Mouse (Mus musculus): ENCODE measurements around the gene Numb.
"Not testable (repeated sequence)": the region's sequence is repeated elsewhere in the genome, so short reads cannot be mapped to it uniquely, and the experiment has no call there.

Numb gene

DNA sequence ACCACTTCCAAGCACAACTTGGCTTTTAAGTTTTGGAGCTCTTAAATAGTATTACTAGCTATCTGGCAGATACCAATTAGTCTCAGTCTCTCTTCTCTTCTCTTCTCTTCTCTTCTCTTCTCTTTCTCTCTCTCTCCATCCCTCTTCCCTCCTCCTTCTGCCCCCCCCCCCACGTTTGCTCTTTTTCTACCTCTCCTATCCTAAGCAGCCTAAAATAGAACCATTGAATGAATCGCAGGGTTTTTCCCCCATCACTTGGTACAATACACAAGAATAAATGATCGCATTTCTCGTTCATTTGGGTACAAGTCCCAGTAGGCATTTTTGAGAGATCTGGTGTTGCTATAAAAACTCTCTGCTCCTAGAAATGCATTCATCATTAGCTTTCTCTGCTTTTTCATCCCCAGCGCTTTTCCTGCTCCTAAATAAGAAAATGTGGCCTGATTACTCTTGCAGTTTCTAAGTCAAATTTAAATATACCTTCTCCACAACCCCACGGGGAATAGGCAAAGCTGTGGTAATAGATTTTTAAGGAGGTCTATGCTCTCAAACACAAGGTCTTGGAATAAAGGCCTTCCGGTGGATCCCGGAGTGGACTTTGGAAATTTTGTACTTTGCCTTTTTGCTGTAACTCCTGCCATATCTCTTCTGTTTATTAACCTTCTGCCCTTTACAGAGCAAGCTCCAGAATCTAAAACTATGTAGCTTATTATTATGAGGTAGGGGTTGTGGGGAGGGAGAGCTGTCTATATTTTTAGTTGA, 1.2 kb upstream of the Numb start:
- DNase-seq (ENCODE audit: low spot score): peak; percentile 46

DNA sequence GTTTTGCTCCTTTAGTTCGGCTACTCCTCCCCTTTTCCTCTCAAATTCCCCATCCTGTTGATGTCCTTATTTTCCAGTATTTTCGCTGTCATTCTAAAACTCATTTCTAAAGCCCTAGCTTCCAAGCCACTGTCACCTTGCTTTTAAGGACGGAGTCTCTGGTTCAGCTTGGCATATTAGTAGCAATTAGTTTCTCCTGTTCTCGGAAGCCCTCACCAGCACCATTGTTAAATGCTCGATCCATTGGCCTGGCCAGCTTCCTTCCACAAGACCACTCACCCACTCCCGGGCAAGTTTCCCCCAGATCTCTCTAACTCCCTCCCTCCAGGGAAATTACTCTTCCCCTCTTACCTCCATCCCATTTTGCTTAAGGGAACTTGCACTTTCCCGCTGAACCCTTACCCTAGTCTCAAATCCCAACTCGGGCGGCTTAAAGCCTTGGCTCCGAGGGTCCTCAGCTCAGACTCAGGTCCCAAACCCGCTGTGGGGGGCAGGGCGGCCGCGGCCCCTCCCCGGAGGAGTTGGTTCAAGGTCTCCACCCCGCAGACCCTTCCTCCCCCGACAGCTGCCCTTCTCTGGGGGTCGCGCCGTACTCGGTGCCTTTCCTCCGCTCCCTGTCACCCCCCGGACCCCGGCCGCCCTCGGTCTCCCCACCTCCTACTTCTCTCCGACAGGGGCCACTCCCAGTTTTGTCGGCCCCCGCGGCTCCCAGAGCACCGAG, 853 bp downstream of the Numb start:
- DNase-seq (ENCODE audit: low spot score): peak; percentile 42

DNA sequence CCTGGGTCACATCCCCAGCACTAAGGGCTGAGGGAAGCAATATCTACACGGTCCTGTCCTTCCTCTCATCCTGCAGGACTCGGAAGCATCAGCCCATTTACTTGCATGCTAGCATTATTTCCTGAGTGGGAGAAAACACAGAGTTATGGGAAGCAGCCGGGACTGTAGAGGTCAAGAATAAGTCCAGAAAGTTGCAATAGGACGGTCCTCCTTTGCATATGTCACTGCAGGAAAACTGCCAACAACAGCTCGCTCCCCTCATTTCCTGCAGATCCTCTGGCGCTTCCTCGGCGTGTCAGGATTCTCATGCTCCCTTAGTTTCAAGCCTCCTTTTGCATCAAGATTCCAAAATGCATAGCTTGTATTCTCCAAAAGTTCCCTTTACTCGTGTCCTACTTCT, 4.8 kb downstream of the Numb start:
- no peak for DNase-seq (ENCODE audit: low spot score)

DNA sequence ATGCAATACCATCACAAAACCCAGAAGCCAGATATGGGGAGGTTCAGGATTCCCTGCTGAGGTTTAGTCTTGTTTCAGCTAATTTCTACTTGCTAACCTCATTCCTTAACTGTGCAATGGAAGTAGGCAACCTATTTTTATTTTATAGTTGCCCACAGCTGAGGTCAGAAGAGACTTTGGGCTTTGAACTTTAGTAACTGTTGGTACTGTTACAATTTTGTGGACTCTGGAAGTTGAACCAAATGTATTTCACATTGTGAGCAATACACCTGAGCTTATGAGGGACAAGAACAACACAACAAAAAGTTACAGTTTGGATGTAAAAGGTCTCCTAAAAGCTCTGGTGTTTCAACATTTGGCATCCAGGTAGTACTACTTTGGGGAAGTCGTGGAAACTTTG, 6.9 kb downstream of the Numb start:
- DNase-seq (ENCODE audit: low spot score): no peak

DNA sequence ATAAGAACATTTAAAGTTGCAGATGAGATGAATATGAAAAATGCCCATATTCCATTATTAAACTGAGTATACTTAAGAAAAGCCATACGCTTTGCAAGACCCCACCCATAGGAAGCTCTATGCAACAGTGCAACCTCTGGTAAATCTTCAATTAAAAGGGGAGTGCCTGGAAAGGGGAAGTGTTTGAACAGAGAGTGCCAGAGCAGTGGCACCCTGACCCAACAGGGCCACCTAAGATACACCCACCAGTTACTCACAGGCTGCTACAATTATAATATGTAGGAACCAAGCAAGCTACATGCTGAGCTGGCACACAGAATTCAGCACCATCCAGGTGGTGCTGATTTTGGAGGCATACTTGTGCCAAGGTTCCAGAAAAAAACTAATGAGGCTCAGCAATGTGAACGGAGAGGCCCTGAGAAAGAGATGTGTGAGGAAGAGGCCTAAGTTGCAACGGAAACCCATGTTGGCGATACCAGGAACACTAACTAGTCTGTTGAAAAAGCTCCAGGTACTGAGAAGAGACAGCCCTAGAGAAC, 7.5 kb downstream of the Numb start:
- no peak for DNase-seq (ENCODE audit: low spot score)

DNA sequence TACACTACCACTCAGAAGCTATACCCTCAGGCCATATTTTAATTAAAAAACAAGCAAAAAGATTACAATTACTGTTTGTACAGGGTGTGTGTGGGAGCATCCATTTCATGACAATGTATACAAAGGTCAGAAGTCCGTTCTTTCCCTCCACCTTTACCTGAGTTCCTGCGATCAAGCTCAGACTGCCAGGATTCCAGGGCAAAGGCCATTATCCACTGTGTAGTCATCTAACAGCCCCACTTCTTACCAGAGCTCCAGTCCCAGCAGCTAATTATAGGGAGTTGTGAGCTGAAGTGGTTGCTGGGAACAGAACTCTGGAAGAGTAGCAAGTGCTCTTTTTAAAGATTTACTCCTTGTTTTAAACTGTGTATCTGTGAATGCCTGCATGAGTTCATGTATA, 11.3 kb downstream of the Numb start:
- DNase-seq (ENCODE audit: low spot score): peak; percentile 69

DNA sequence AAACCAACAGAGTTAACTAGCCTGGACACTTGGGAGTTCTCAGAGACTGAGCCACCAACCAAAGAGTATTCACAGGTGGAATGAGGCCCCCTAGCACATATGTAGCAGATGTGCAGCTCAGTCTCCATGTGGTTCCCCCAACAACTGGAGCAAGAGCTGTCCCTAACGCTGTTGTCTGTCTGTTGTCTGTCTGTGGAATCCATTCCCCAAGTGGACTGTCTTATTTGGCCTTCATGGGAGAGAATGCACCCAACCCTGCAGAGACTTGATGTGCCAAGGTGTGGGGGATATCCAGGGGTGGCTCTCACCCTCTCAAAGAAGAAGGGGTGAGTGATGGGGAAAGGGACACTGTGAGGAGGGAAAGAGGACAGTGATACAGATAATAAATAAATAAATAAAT, 28.8 kb downstream of the Numb start:
- no peak for DNase-seq (ENCODE audit: low spot score)

DNA sequence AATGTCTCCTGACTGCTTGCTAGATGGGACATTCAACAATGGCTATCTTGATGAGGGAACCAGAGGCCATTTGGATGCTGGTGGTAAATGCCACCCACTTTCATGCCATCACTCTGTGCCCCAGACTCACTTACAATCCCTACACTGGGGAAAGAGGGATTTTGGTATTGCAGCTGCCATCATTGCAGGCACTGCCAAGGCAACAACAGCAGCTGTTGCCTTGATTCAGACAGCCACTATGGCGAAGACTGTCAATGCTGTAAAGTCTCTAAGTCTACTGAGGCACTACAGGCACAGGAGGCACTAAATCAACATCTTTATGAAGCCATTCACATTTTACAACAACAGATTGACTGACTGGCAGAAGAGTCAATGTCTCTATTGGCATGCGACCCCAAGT, 30.5 kb downstream of the Numb start:
- no peak for DNase-seq (ENCODE audit: low spot score)

DNA sequence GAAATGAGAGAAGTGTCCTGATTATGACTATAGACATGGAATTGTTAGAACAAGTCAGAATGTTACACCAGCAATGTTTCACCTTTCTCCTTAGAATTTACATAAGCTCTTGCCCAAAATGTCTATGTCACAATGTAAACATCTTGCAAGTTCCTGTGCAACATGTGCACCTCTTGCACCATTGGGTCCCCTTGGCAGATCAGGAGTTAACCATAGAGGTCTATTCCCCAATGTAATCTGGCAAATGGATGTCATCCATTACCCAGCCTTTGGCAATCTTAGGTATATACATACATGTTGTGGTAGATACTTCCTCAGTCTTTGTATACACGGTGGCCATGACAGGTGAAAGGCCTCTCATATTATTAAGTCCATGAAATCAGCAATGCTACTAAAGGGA, 32.6 kb downstream of the Numb start:
- DNase-seq (ENCODE audit: low spot score): no peak

DNA sequence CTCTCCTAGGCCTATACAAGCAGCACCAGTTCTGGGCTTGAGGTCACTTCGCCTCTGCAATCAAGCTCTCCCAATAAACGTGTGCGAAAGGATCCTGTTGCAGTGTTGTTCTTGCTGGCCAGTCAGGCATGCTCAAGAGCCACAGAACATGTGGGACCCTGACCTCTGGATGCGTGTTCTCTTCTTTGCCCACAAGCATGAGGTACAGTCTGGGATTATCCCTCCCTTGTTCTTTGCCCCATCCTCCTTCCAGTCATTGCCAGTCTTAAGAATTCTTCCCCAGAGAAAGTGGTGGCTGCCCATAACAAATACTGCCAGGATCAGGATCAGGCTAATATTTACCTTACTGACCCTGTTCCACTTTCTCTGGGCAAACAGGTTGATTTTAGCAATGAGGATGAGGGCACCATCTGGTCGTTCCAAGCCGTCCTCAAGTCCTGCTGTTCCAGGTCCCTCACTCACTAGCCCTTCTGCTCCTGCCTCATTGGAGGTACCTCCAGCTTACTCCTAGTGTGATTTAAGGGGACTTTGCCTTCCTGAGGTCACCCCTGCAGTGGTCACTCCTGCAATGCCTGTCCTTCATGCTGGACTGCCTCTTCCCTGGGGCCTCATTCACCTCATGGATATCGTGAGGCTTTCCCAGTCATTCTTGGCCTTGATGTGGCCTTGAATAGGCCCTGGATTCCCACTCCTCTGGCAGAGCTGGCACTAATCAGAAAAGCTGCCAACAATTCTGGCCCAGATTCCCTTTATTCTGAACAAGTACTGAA, 36.0 kb downstream of the Numb start:
- DNase-seq (ENCODE audit: low spot score): no peak

DNA sequence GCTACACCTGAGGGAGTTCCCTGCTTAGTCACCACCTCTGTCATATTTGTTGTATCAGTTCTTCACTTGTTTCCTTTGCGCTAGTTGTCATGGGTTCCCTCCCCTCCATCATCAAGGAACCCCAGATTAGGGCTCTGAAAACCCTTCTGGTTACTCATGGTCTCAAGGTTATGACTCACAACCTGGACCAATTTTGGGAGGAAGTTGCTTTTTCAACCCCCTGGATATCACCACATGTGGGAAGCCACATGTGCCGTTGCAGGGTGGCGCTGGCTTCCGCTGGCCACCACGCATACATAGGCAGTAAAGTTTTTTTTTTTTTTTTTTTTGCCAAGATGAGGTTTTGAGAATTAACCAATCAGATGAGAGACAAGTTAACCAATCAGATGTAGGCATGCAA, 36.7 kb downstream of the Numb start:
- not testable (repeated sequence) for DNase-seq (ENCODE audit: low spot score)

DNA sequence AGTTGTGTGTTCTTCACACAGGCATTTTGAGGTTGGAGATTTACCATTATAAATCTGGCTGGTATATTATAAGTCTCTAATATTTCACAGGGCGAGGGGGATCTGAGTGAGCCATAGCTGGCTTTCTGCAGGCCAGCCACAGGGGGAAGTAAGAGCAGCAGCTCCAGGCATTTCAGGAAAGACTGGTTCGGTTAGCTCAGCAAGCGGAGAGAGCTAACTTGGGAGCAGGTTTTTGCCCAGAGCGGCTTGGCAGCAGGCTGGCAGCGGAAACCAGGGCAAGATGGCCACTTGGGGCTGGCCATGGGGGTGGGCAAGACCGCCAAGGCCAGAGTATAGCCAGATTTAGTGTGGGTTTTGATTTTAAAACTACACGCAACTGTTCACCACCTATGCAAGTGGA, 39.2 kb downstream of the Numb start:
- DNase-seq (ENCODE audit: low spot score): no peak

DNA sequence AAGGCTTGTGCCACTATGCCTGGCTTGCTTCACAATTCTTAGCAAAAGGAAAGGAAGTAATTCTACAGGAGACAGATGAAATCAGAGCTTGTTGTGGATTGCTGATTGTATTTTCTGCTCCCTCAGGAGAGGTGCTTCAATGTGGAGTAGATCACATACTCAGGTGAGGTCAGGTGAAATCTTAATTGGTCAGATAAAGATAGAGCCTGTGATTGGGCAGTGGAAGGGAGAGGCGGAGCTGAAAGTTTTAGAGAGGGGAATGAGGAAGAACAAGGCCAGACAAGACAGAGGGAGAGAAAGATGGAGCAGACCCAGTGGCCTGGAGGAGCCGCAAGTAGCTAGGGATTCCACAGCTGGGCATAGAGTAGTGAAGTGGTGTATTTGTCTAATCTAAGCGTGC, 39.6 kb downstream of the Numb start:
- no peak for DNase-seq (ENCODE audit: low spot score)

DNA sequence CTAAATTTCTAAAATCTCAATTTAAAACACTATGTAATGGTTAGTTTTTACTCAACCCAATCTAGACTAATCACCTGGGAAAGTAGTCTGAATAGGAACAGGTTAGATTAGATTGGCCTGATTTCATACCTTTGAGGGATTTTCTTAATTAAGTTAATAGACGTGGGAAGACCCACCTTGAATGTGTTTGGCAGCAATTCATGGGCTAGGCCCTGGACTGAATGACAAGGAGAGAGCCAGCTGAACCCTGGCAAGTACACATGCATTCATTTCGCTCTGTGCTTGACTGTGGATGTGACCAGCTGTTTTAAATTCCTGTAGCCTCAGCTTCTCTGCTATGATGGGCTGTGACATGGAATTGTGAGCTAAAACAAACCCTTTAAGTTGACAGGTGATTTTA, 40.8 kb downstream of the Numb start:
- DNase-seq (ENCODE audit: low spot score): no peak

DNA sequence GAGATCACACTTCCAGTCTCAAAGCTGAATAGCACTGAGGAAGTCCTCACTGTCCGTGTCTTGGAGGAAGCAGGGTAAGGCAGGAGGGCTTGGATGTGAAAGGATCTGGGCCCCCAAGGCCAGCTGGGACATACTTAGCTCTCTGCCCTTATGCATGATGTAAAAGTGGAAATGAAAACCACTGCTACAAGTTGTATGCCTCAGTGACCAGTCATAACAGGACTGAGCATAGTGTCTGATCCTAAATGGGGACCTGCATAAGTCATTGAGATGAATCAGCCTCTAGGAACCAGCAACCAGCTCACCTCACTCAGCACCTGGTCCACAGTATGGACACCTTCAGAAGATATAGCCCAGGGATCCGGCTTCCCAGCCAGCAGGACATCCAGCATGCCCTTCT, 46.6 kb downstream of the Numb start:
- DNase-seq (ENCODE audit: low spot score): no peak

DNA sequence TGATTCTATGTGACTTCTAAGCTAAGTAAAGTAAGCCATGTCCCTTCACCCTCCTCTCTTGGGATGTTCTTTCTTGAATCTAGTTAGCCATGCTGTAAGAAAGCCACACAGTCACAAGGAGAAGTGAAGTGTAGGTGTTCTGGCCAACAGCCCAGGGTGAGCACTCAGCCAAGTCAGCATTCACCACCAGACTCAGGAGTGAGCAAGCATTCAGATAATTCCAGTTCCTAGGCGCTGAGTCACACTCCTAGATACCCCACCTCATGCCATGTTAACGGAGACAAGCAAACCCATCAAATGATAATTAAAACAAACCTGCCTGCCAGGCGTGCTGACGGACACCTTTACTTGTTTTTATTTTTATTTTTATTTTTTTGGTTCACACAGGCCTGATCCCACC, 47.1 kb downstream of the Numb start:
- no peak for DNase-seq (ENCODE audit: low spot score)

DNA sequence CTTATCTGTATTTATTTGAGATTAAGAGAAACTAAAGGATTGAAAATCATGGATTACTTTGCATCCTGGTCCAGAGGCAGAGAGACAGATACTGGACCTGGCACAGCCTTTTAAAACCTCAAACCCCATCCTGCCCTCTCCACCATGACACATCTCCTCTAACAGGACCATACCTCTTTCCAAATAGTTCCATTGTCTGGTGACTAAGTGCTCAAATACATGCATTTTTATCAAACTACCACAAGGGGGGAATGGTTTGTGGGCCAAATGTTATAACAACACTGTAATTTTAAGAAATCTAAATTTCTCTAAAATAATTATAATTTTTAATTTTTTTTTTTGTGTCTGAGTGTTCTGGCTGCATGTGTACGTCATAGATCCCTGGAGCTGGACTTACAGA, 57.2 kb downstream of the Numb start:
- no peak for DNase-seq (ENCODE audit: low spot score)

DNA sequence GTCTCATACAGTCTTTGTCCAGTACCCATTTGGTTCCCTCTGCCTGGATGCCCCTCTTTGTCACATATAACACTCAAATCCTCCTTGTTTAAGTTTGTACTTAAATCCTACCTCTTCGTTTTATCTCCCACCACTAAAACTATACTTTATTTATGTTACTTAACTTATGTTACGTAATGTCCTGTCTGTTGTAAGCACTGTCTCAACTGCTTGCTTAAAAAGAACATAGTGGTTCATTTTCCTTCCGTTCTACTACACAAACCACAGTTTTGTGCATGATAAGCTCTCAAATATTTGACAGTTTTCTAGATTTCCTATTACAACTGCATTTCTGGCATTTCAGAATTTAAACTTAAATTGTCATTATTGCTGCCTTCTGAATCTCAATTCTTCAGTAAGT, 59.9 kb downstream of the Numb start:
- no peak for DNase-seq (ENCODE audit: low spot score)

DNA sequence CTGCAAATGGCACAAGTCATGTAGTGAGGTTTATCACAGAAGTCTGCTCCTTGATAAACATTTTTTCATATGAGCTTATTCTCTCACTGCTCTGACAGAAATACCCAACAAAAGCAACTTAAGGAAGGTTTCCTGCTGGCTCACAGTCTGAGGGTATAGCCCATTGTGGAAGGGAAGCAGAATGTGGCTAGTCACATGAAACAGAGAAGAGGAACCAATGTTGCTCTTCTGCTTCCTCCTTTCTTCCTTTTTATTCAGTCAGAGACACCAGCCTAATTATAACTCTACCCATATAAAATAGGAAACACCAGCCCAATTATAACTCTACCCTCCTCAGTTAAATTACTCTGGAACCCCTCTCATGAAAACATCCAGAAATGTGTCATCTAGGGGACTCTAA, 61.0 kb downstream of the Numb start:
- no peak for DNase-seq (ENCODE audit: low spot score)

DNA sequence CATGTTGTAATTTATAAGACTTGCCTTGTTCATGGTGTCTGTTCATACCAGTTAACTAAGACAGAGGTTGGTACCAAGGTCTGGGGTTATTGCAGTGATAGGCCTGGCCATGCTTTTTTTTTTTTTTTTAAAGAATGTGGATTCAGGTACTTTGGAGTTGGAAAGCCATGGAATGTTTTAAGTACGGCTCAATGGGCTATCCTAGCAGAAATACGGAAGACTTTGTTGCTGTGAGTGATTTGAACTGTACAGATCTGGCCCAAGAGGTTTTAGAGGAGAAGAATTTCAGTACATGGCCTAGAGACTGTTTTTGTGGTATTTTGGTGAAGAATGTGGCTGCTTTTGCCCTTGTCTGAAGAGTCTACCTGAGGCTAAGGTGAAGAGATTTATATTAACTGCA, 63.7 kb downstream of the Numb start:
- no peak for DNase-seq (ENCODE audit: low spot score)

DNA sequence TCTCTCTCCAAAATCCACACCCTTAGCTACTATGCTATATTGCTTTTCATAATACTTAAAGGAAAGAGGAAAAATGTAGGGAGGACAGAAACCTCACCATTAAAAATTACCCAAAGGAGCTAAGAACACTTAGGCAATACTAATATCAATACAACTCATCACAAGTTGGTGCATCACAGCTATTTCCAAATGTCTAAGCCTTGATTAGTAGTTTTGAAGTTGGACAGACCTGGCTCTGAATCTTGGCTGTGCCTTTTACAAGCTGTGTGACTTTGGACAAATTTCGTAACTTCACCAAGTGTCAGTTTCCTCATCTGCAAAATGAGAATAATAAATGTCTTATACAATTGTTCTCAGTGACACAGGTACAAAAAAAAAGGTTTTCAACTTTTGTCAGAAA, 66.5 kb downstream of the Numb start:
- DNase-seq (ENCODE audit: low spot score): no peak

DNA sequence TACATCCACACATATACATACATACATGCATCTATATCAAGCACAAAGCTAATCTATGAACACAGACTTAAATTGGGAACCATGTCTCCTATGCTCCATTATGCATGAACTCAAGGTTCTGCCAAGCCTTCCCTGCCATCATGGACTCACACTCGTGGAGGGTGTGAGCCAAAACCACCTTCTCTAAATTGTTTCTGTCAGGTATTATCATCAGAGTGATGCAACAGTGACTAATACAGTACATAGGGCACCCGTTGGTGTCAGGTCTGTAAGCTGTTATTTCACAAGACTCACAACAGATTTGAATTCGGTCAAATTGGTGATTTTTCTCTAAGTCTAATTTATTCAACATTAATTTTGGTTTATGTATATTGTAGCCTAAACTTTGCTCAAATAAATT, 67.5 kb downstream of the Numb start:
- no peak for DNase-seq (ENCODE audit: low spot score)

Data from yolk sac, embryonic 10.5 days (tissue).